Mouse (Mus musculus) liver, embryonic 14.5 days (tissue): ENCODE results near the gene Oscar.

Experiments used
- CTCF ChIP-seq: IDR thresholded peaks from 2 replicates; pipeline ENCODE4 v1.5.1; 2016; ENCODE audit warnings: antibody characterized with exemption, low read depth, control low read depth
- EP300 ChIP-seq: IDR thresholded peaks from 2 replicates; pipeline ENCODE4 v1.6.1; 2016; ENCODE audit warnings: antibody characterized with exemption, low read depth

DNA sequence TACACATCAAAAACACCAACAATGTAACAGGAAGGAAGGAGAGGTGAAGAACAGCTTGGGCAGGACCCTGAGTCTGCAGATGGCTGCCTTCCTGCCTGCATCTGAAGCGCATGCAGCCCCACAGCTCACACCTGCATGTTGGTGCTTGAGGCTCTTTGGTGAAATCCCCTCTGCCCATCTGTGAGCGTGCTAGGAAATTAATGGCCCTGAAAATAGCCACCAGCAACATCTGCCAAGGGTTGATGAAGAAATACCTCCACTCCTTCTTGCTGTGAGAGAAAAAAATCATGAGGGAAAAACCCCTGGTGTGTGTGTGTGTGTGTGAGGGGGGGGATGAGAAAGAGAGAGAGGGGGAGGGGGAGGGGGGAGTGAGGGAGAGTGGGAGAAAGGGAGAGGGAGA, 35.9 kb downstream of the Oscar start:
- TF ChIP-seq EP300 (no peak), CTCF (no peak)
